Mouse (Mus musculus): Measurements from ENCODE around the gene Hmcn2.
A peak's percentile ranks its signal among the peaks of the same experiment; 100 is the strongest.

Hmcn2 gene

GRCm38 (mm10) chr2:31314007-31314465 is at the start of gene Hmcn2:
Gene Hmcn2, plus strand, starts transcription at chr2:31314415.
- no peak for DNase-seq

- DNase-seq = no peak
Measured at GRCm38 (mm10) chr2:31267447-31267846, 46.8 kb upstream of the Hmcn2 start.

GRCm38 (mm10) chr2:31268631-31269030 is 45.6 kb upstream of the Hmcn2 start:
- no peak for DNase-seq

GRCm38 (mm10) chr2:31269188-31269587 is 45.0 kb upstream of the Hmcn2 start:
- DNase-seq = no peak

- no peak for DNase-seq
Measured at GRCm38 (mm10) chr2:31269847-31270246, 44.4 kb upstream of the Hmcn2 start.

GRCm38 (mm10) chr2:31270470-31270869 is 43.7 kb upstream of the Hmcn2 start:
- DNase-seq = no peak

GRCm38 (mm10) chr2:31271071-31271470 is 43.1 kb upstream of the Hmcn2 start:
- no peak for DNase-seq

- no peak for DNase-seq
Measured at GRCm38 (mm10) chr2:31274993-31275392, 39.2 kb upstream of the Hmcn2 start.

- peak; percentile 72 for DNase-seq
Measured at GRCm38 (mm10) chr2:31277810-31278209, 36.4 kb upstream of the Hmcn2 start.

GRCm38 (mm10) chr2:31278483-31278882 is 35.7 kb upstream of the Hmcn2 start:
- peak; percentile 63 for DNase-seq

GRCm38 (mm10) chr2:31281138-31281537 is 33.1 kb upstream of the Hmcn2 start:
- DNase-seq = peak; percentile 54

- no peak for DNase-seq
Measured at GRCm38 (mm10) chr2:31282266-31282665, 31.9 kb upstream of the Hmcn2 start.

- peak; percentile 39 for DNase-seq
Measured at GRCm38 (mm10) chr2:31282880-31283279, 31.3 kb upstream of the Hmcn2 start.

- no peak for DNase-seq
Measured at GRCm38 (mm10) chr2:31284531-31284930, 29.7 kb upstream of the Hmcn2 start.

- DNase-seq = peak; percentile 33
Measured at GRCm38 (mm10) chr2:31291421-31291820, 22.8 kb upstream of the Hmcn2 start.

- DNase-seq = peak; percentile 67
Measured at GRCm38 (mm10) chr2:31294985-31295384, 19.2 kb upstream of the Hmcn2 start.

- DNase-seq = no peak
Measured at GRCm38 (mm10) chr2:31296395-31296794, 17.8 kb upstream of the Hmcn2 start.

- peak; percentile 64 for DNase-seq
Measured at GRCm38 (mm10) chr2:31297602-31298268, 16.5 kb upstream of the Hmcn2 start.

GRCm38 (mm10) chr2:31298814-31299213 is 15.4 kb upstream of the Hmcn2 start:
- DNase-seq = no peak

- DNase-seq = no peak
Measured at GRCm38 (mm10) chr2:31299266-31299665, 14.9 kb upstream of the Hmcn2 start.

- no peak for DNase-seq
Measured at GRCm38 (mm10) chr2:31299996-31300395, 14.2 kb upstream of the Hmcn2 start.

- no peak for DNase-seq
Measured at GRCm38 (mm10) chr2:31303177-31303576, 11.0 kb upstream of the Hmcn2 start.

- DNase-seq = no peak
Measured at GRCm38 (mm10) chr2:31304191-31304590, 10.0 kb upstream of the Hmcn2 start.

GRCm38 (mm10) chr2:31304801-31305665 is 9.2 kb upstream of the Hmcn2 start:
- DNase-seq = no peak
